Mouse (Mus musculus): ENCODE data around the gene Lag3. TPM values are rescaled to one million over a fixed set of nuclear protein-coding genes. Genes with fewer than 3 reads are reported as not detected.
A peak's percentile ranks its signal among the peaks of the same experiment; 100 is the strongest.

Gene Lag3
- total and polyA plus RNA-seq, 2 experiments from 2014 or later, result 0.11 to 0.85 TPM

- H3K4me3 ChIP-seq (ENCODE audit: low read depth, low read length), result no peak overlapping the region
- no peaks in the 10 kb centered on the region for H3K27me3 ChIP-seq (ENCODE audit: control insufficient read depth, insufficient read depth, low read length)
- no peak for DNase-seq (ENCODE audit: low spot score)
- ATAC-seq (ENCODE audit: insufficient read depth, low read depth), result no peak
- TF ChIP-seq CTCF (IDR thresholded peaks at IDR 0.05; ENCODE audit: low read depth), result no peak
- TF ChIP-seq EP300 (IDR thresholded peaks at IDR 0.05; ENCODE audit: low read depth), result no peak
- WGBS, result 54% methylated on average over 6 of the region's 6 CpGs
- H3K36me3 ChIP-seq (replicated peaks; ENCODE audit: control insufficient read depth, insufficient read depth, low read length), result no peaks in the 10 kb centered on the region
- no peak overlapping the region for H3K27ac ChIP-seq (ENCODE audit: low read depth)
- H3K9me3 ChIP-seq (replicated peaks; ENCODE audit: control insufficient read depth, low read length), result no peaks in the 10 kb centered on the region; the same call in 1 of the 2 replicates
- no peak overlapping the region for H3K4me2 ChIP-seq (ENCODE audit: low read depth, low read length)
- H3K9ac ChIP-seq (replicated peaks; ENCODE audit: low read depth, low read length), result no peak overlapping the region
- H3K4me1 ChIP-seq (ENCODE audit: control insufficient read depth, insufficient read depth), result no peaks in the 10 kb centered on the region
Measured at GRCm38 (mm10) chr6:124890997-124891396, 20.5 kb downstream of the Lag3 start.

GRCm38 (mm10) chr6:124888555-124889125 is 22.9 kb downstream of the Lag3 start:
- H3K4me1 ChIP-seq (ENCODE audit: control insufficient read depth, insufficient read depth), result peaks cover 4% of the 10 kb centered on the region; the same call in 1 of the 2 replicates
- ATAC-seq (ENCODE audit: insufficient read depth, low read depth) (no peak), DNase-seq (ENCODE audit: low spot score) (no peak)
- no peak overlapping the region for H3K4me2 ChIP-seq (ENCODE audit: low read depth, low read length)
- H3K4me3 ChIP-seq (ENCODE audit: low read depth, low read length), result no peak overlapping the region
- H3K27ac ChIP-seq (ENCODE audit: low read depth), result no peak overlapping the region; the same call in 1 of the 2 replicates
- no peaks in the 10 kb centered on the region for H3K36me3 ChIP-seq (replicated peaks; ENCODE audit: control insufficient read depth, insufficient read depth, low read length)
- no peak overlapping the region for H3K9ac ChIP-seq (replicated peaks; ENCODE audit: low read depth, low read length)
- 82% methylated on average over 6 of the region's 6 CpGs for WGBS
- no peaks in the 10 kb centered on the region; the same call in 1 of the 2 replicates for H3K9me3 ChIP-seq (replicated peaks; ENCODE audit: control insufficient read depth, low read length)
- H3K27me3 ChIP-seq (ENCODE audit: control insufficient read depth, insufficient read depth, low read length), result no peaks in the 10 kb centered on the region
- TF ChIP-seq EP300 (IDR thresholded peaks at IDR 0.05; ENCODE audit: low read depth), result no peak
- TF ChIP-seq CTCF (IDR thresholded peaks at IDR 0.05; ENCODE audit: low read depth), result no peak

- no peaks in the 10 kb centered on the region for H3K36me3 ChIP-seq (replicated peaks; ENCODE audit: control insufficient read depth, insufficient read depth, low read length)
- WGBS, result 78% methylated on average over 9 of the region's 9 CpGs
- no peak for TF ChIP-seq CTCF (IDR thresholded peaks at IDR 0.05; ENCODE audit: low read depth)
- no peak for TF ChIP-seq EP300 (IDR thresholded peaks at IDR 0.05; ENCODE audit: low read depth)
- no peak within 1 kb of the TSS; the same call in 1 of the 2 replicates for H3K27ac ChIP-seq (ENCODE audit: low read depth)
- DNase-seq (ENCODE audit: low spot score) (no peak), ATAC-seq (ENCODE audit: insufficient read depth, low read depth) (no peak)
- H3K4me3 ChIP-seq (ENCODE audit: low read depth, low read length), result peak within 1 kb of the TSS; percentile 17; the same call in 1 of the 2 replicates
- H3K9ac ChIP-seq (replicated peaks; ENCODE audit: low read depth, low read length), result no peak within 1 kb of the TSS; the same call in 1 of the 2 replicates
- H3K4me1 ChIP-seq (ENCODE audit: control insufficient read depth, insufficient read depth), result peaks cover 4% of the 10 kb centered on the region; the same call in 1 of the 2 replicates
- H3K4me2 ChIP-seq (ENCODE audit: low read depth, low read length), result no peak within 1 kb of the TSS; the same call in 1 of the 2 replicates
- H3K9me3 ChIP-seq (replicated peaks; ENCODE audit: control insufficient read depth, low read length), result no peaks in the 10 kb centered on the region; the same call in 1 of the 2 replicates
- H3K27me3 ChIP-seq (ENCODE audit: control insufficient read depth, insufficient read depth, low read length), result no peaks in the 10 kb centered on the region
Measured at GRCm38 (mm10) chr6:124887986-124888385, 23.5 kb downstream of the Lag3 start, which contains the start of gene Cd4. Gene Cd4, minus strand, starts transcription at chr6:124888221.

GRCm38 (mm10) chr6:124885956-124886381 is 25.5 kb downstream of the Lag3 start:
- H3K4me3 ChIP-seq (ENCODE audit: low read depth, low read length), result peak overlapping the region; percentile 17; the same call in 1 of the 2 replicates
- H3K27ac ChIP-seq (ENCODE audit: low read depth), result peak overlapping the region; percentile 78
- H3K4me2 ChIP-seq (ENCODE audit: low read depth, low read length), result no peak overlapping the region; the same call in 1 of the 2 replicates
- H3K27me3 ChIP-seq (ENCODE audit: control insufficient read depth, insufficient read depth, low read length), result no peaks in the 10 kb centered on the region
- DNase-seq (ENCODE audit: low spot score) (no peak), ATAC-seq (ENCODE audit: insufficient read depth, low read depth) (no peak)
- no peaks in the 10 kb centered on the region for H3K36me3 ChIP-seq (replicated peaks; ENCODE audit: control insufficient read depth, insufficient read depth, low read length)
- no peak overlapping the region for H3K9ac ChIP-seq (replicated peaks; ENCODE audit: low read depth, low read length)
- H3K4me1 ChIP-seq (ENCODE audit: control insufficient read depth, insufficient read depth), result peaks cover 4% of the 10 kb centered on the region; the same call in 1 of the 2 replicates
- no peaks in the 10 kb centered on the region; the same call in 1 of the 2 replicates for H3K9me3 ChIP-seq (replicated peaks; ENCODE audit: control insufficient read depth, low read length)
- 81% methylated on average over 8 of the region's 8 CpGs for WGBS
- TF ChIP-seq EP300 (IDR thresholded peaks at IDR 0.05; ENCODE audit: low read depth) (no peak), CTCF (IDR thresholded peaks at IDR 0.05; ENCODE audit: low read depth) (no peak)

- ATAC-seq (ENCODE audit: insufficient read depth, low read depth) (peak; percentile 80), DNase-seq (ENCODE audit: low spot score) (peak; percentile 70)
- Histone ChIP-seq H3K27me3 (ENCODE audit: control insufficient read depth, insufficient read depth, low read length) (no peaks in the 10 kb centered on the region), H3K9ac (replicated peaks; ENCODE audit: low read depth, low read length) (no peak overlapping the region), H3K4me2 (ENCODE audit: low read depth, low read length) (peak overlapping the region; percentile 31; the same call in 1 of the 2 replicates), H3K4me3 (ENCODE audit: low read depth, low read length) (no peak overlapping the region), H3K36me3 (replicated peaks; ENCODE audit: control insufficient read depth, insufficient read depth, low read length) (no peaks in the 10 kb centered on the region), H3K4me1 (ENCODE audit: control insufficient read depth, insufficient read depth) (peaks cover 4% of the 10 kb centered on the region; the same call in 1 of the 2 replicates), H3K27ac (ENCODE audit: low read depth) (peak overlapping the region; percentile 78), H3K9me3 (replicated peaks; ENCODE audit: control insufficient read depth, low read length) (no peaks in the 10 kb centered on the region; the same call in 1 of the 2 replicates)
- TF ChIP-seq CTCF (IDR thresholded peaks at IDR 0.05; ENCODE audit: low read depth), result no peak
- TF ChIP-seq EP300 (IDR thresholded peaks at IDR 0.05; ENCODE audit: low read depth), result no peak
- 39% methylated on average over 10 of the region's 10 CpGs for WGBS
Measured at GRCm38 (mm10) chr6:124884714-124885500, 26.6 kb downstream of the Lag3 start.
